Mouse (Mus musculus): Measurements from ENCODE around the gene Pla2g1b. TPM values are rescaled to one million over a fixed set of nuclear protein-coding genes. Genes with fewer than 3 reads are reported as not detected.
A peak's percentile ranks its signal among the peaks of the same experiment; 100 is the strongest.
"Not testable (repeated sequence)": the region's sequence is repeated elsewhere in the genome, so short reads cannot be mapped to it uniquely, and the experiment has no call there.

The Pla2g1b gene
- total RNA-seq, 4 experiments from 2014 or later: not detected

GRCm38 (mm10) chr5:115505617-115506016, 39.6 kb downstream of the Pla2g1b start:
- DNase-seq (ENCODE audit: low spot score): not testable (repeated sequence)

DNA sequence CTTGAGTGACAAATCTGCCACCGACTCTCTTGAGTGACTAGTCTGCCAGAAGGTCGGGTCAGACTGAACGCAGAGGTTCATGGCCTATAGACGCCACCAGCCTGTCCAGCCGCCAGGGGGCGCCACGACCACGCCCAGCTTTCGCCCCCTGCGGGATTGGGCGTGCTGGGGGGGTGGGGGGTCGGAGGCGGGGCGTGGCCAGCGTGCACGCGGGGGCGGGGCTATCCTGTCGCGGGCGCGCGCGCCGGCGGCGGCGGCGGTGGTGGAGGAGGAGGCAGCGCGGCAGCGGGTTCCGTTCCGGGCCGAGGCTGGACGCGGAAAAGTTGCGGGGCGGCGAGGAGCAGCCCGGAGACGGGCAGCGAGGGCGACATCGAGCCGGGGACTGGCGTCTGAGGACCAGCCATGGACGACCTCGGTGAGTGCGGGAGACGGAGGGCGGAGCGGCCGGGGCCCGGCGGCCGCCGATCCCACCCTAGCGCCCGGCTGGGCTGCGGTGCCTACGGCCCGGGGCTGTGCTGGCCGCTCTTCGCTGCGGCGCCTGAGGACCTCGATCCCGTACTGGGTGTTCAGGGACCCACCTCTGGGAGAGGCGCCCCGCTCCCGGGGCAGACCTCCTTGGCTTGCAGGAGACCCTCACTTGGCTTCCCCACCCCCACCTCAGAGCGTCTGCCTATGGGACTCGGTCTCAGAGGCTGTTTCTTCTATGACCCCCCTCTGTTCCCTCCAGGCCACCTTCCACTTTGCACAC, 40.6 kb downstream of the Pla2g1b start, which contains the start of gene Pxn:
TSS of gene Pxn (plus strand) at position 223 of the 748 bp plus-strand sequence.
- DNase-seq (ENCODE audit: low spot score): peak; percentile 89

- no peak for DNase-seq (ENCODE audit: low spot score)
These were observed 41.4 kb downstream of the Pla2g1b start for GRCm38 (mm10) chr5:115507267-115507980.

DNA sequence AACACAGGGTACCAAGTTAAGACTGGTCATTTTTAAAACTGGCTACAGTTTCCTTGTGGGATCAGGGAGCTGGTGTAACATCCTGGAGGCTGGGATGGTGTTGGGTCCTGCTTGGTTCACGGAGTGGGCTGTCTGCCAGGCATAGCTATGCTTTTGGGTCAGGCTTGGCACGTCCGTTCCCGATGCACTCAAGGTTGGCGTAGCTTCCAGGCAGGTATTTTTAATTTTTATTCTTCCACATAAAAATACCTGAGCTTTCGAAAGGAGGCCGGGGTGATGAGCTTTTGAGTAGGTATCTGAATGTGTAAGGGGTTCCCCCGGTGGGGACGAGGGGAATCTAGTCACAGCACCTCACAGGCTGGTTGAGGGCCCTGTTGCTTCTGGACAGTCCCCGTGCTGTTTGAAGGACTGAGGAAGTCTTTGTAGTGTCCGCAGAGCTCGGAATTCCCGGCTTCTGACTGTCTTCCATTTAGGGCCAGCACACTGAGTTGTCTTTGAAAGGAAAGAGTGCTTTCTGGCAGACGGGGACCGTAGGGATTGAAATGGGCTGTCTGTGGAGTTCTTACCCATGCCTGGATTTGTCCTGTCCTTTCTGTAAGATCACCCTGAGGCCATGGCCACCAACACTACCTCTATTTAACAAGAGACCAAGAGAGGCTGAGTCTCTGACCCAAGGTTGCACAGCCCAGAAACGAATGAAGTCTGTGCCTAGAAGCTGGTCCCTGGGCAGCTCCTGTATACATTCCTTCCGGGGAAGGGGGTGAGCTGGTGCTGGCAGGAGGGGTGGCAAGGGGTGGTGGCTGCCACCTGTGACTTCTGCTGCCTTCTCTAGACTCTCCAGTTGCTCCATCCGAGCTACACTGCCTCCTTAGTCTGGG, 42.2 kb downstream of the Pla2g1b start:
- no peak for DNase-seq (ENCODE audit: low spot score)

- no peak for DNase-seq (ENCODE audit: low spot score)
These were observed 42.7 kb downstream of the Pla2g1b start for GRCm38 (mm10) chr5:115508859-115509147.

GRCm38 (mm10) chr5:115509321-115509761, 43.3 kb downstream of the Pla2g1b start:
- DNase-seq (ENCODE audit: low spot score): no peak

DNA sequence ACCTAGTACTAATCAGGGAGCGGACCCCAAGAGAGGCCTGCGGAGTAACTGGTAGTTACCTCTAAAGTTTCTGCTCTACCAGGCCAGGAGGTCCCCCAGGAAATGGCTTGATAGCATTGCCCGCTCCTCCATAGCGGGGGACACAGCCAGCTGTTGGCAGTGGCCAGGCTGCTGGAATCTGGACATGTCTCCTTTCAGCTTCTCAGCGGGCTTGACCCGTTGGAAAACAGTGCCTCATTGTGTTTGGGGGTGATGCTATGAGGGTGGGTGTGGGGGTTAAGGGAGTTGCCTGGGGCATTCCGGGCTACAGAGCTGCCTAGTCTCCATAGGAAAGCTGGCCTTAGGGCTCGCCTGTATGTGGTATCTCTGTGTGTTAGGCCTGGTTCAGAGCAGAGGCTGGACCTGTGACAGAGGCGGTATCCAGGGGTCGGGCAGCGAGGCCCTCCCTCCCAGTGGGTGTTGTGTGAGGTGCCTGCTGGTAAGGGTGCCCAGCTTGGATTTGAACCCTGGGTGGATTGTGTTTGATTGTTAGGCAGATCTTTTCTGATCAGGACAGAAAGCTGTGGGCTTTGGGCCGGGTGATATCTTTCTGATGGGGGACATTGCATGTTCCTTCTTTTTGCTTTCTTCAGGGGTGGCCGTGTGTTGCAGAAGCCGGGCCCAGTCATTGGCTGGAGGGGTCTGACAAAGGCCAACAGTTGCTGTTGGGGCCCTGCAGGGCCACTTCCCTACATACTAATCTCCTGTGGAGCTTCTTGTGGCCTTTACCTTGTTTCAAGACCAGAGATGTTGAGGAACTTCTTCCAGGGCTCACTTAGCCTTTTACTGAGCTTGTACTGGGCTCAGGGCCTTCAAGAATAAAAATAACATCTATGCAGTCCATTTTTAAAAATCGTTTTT, 44.0 kb downstream of the Pla2g1b start:
- DNase-seq (ENCODE audit: low spot score): no peak

DNA sequence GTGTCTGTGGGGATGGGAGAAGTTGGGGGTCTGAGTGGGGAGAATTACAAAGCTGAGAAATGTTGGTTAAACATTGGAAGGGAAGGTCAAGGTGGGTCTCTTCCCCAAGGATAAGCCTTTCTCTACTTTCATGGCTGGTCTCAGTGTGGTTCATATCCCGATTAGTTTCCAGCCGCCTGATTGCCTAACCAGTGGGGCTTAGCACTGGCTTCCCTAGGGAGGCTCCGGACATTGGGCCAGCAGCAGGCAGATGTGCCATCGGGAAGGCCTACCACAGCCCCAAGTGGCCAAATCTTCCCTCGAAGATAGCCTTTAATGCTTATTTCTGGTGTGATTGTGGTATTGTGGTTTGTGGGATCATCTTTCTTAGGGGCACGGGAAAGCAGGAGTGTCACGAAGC, 46.3 kb downstream of the Pla2g1b start:
- DNase-seq (ENCODE audit: low spot score): no peak

- DNase-seq (ENCODE audit: low spot score): no peak
These were observed 47.2 kb downstream of the Pla2g1b start for GRCm38 (mm10) chr5:115513246-115513645.

GRCm38 (mm10) chr5:115513721-115514120, 47.7 kb downstream of the Pla2g1b start:
- DNase-seq (ENCODE audit: low spot score): no peak

- no peak for DNase-seq (ENCODE audit: low spot score)
These were observed 48.3 kb downstream of the Pla2g1b start for GRCm38 (mm10) chr5:115514346-115514745.

DNA sequence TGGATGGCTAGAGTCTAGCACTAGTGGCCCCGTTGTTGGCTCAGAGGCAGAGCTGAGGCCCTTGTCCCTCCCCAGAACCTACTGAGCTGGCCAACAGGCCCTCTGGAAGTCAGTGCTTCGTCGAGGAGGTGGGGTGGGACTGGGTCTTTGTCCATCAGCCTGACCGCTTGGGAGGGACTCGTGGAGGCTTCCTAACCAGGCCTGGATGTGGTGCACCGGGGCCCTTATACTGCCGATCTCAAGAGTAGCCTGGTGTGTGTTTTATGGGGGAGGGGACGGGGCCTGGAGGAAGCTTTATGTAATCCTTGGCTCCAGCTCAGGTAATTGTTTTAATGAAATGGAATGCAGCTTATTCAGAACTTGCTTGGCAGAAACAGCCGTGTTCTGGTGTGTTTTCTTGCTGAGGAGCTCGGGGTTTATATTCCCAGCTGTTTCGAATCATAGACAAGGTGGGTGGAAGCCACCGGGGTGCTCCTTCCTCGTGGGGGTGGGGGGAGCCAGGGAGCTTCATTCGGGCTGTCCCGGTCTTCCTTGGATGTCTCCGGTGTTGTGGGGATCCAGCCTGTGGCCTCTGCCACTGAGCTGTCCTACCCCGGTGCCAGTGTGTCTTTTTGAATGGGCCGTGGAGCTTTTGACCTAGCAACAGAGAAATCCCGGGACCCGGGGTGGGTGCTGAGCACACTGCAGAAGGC, 49.0 kb downstream of the Pla2g1b start:
- DNase-seq (ENCODE audit: low spot score): peak; percentile 91

DNA sequence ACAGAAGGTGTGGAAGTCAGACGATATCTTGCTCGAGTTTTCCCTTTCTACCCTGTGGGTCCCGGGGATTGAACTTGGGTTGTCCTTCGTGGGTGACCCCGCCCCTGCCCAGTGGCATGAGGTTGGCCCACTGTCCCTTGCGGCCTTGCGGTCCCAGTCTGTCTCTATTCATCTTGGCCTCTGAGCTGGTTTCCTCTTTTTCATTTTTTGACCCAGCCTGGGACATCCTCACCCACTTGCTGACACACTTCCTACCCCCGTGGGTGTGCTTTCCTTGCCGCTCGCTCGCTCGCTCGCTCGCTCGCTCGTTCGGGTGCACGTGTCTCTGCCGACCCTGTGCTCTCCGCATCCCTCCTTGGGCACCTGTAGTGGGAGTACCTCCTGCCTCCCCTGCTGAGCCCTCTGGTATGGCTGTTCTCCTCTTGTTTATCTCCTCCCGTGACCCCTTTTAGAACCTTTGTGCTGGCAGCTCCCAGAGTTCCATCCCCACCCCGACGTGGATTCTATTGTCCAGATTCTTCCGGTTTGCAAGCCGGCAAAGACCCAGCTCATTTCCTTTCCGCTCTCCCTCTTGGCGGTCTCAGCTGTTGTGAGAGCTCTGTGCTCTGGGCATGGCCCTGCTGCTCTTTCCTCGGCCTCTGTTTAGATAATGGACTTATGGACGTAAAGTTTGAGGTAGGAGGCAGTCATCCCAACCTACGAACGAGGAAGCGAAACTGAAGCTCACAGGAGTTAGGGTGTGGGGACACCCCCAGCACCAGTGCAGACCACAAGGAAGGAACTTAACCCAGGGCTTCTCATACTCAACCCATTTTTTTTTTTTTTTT, 50.2 kb downstream of the Pla2g1b start:
- no peak for DNase-seq (ENCODE audit: low spot score)

DNA sequence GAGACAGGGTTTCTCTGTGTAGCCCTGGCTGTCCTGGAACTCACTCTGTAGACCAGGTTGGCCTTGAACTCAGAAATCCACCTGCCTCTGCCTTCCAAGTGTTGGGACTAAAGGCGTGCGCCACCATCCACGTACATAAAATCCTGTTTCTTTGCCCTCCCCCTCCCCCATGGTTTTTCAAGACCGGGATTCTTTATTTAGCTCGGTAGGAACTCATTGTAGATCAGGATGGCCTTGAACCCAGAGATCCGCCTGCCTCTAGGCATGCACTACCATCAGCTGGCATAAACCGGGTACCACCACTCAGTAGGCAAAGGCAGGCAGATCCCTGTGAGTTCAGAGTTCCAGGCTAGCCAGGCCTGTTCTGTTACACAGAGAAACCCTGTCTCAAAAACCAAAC, 50.8 kb downstream of the Pla2g1b start:
- no peak for DNase-seq (ENCODE audit: low spot score)

GRCm38 (mm10) chr5:115517501-115517900, 51.4 kb downstream of the Pla2g1b start:
- DNase-seq (ENCODE audit: low spot score): no peak

DNA sequence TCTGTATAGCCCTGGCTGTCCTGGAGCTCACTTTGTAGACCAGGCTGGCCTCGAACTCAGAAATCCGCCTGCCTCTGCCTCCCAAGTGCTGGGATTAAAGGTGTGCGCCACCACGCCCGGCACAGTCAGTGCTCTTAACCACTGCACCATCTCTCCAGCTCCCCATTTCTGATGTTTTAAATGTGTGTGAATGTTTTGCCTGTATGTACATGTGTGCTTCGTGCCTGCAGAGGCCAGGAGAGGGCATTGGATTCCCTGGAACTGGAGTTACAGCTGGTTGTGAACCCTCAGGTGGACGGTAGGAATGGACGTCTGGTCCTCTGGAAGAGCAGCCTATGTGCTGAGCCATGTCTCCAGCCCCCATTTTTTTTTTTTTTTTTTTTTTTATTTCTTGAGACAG, 52.2 kb downstream of the Pla2g1b start:
- DNase-seq (ENCODE audit: low spot score): not testable (repeated sequence)

- DNase-seq (ENCODE audit: low spot score): peak; percentile 69
These were observed 54.3 kb downstream of the Pla2g1b start for GRCm38 (mm10) chr5:115520325-115520869.

DNA sequence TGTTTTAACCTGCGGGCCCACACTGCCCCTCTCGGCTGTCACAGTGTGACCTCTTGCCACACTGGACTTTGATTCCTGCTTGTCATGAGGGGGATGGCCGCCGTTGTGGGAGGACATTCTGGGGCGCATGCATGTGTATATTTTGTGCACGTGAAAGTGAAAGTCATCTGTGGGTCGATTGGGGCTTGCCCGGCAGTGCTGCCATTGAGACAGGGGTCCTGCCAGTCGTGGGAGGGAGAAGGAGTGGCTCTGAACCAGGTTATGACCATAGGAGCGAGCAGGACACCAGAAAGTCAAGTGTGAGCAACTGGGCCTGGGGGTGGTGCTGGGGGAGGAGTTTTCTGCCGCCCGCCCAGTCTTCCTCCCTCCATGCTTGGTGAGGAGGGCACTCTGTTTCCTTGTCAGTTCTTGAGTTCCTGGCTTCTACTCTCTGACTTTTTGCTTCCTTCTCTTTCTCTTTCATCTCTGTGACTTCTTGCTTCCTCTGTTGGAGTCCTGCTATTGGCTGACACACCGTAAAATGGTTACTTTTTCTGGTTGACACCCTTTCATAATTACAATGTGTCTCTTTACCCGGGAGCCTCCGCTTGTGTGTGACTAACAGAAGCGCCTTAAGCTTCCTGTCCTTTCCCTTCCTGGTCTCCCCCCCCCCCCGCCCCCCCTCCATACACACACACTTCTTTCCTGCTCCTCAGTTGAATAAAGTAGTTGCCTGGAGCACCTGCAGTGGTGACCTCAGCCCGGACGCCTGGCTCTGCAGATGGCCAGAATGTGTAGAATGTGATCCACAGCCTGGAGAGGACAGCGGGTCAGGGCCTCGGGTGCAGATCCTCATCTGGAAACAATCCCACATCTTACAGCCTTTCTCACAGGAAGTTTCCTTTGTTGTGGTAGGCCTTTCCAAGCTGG, 55.7 kb downstream of the Pla2g1b start:
- peak; percentile 80 for DNase-seq (ENCODE audit: low spot score)

Measured in heart, adult 8-10 months (tissue).